9 mouse cellular contexts compared by ENCODE assay signal in the genomic region with DNA sequence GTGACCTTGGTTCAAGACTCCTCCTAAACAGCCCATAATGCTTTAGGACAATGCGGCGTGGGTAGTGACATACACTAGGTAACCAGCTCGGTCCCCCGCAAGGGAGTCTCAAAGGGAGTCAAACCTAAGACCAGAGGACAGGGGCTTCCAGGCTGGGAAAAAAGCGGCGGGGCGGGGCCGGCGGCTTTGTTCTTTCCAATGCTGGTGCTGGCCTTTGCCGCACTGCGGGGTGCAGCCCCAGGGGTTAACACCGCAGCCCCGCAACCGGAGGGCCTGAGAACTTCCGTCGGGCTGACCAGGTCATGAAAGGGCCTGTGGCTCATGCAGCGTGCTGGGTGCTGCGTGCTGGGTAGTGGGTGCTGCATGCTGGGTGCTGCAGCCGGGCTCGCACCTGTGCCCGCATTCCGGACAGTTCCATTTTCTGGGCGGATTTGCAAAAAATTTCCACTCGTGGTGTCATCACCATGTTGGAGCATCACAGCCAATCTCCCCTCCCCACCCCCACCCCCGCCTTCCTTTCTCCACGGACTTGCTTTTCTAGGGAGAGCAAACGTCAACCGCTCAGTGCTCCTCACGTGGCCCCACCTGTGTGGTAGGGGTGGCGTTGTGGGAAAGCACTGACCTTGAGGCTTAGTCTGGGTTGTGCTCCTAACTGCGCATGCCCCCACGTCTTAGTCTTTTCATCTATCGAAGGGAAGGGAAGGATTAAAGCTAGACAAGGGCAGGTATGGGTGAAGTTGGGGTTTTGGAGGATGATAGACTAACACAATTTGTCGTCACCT. TPM values are rescaled to one million over a fixed set of nuclear protein-coding genes. Genes with fewer than 3 reads are reported as not detected.
DNase-seq lines count a peak whose midpoint lies in the region; ATAC-seq and TF ChIP-seq lines count a peak whose summit lies in the region.
"Had no signal": no experiment of that assay in that cellular context is flagged by ENCODE, and none has a peak within 500 bp of the region (broad histone marks: within the 10 kb centered on the region; RNA-seq: fewer than 3 reads in every experiment).

No protein-coding gene starts in this region.

- WGBS in liver, embryonic 12.5 days (ENCODE audit: insufficient replicate concordance), result 52% methylated on average over 34 of the region's 34 CpGs
- WGBS in liver, postnatal 0 days (ENCODE audit: insufficient replicate concordance), result 63% methylated on average over 34 of the region's 34 CpGs
- WGBS in kidney, embryonic 14.5 days, result 31% methylated on average over 34 of the region's 34 CpGs
- WGBS in thymus, adult 2 months, result 92% methylated on average over 34 of the region's 34 CpGs

- no peak for TF ChIP-seq CTCF in liver, postnatal 0 days (IDR thresholded peaks at IDR 0.05; ENCODE audit: low read depth)
- TF ChIP-seq CTCF in thymus, adult 2 months (IDR thresholded peaks at IDR 0.05; ENCODE audit: borderline replicate concordance, control insufficient read depth, extremely low read depth, insufficient read depth, low read length, poor library complexity), result no peak

- peak overlapping the region; percentile 35 for H3K4me2 ChIP-seq in liver, embryonic 12.5 days
- H3K4me2 ChIP-seq in liver, postnatal 0 days (ENCODE audit: low read depth, low read length), result no peak overlapping the region; the same call in 1 of the 2 replicates
- H3K4me2 ChIP-seq in kidney, embryonic 14.5 days (replicated peaks; ENCODE audit: low read depth, low read length), result 0 out of 2 replicates have a peak overlapping the region, but pooled peaks have one; percentile 17

- no peak overlapping the region for H3K9ac ChIP-seq in liver, embryonic 12.5 days
- H3K9ac ChIP-seq in liver, postnatal 0 days (replicated peaks), result no peak overlapping the region
- H3K9ac ChIP-seq in kidney, embryonic 14.5 days (ENCODE audit: low read depth, low read length), result no peak overlapping the region

- no peak overlapping the region for H3K27ac ChIP-seq in liver, embryonic 12.5 days
- H3K27ac ChIP-seq in liver, postnatal 0 days (ENCODE audit: low read depth), result no peak overlapping the region
- H3K27ac ChIP-seq in kidney, embryonic 14.5 days (ENCODE audit: low read depth, low read length), result no peak overlapping the region
- no peak overlapping the region for H3K27ac ChIP-seq in thymus, adult 2 months (ENCODE audit: control insufficient read depth, insufficient read depth, low read length)
- H3K27ac ChIP-seq: kidney, postnatal 0 days had no signal

- no peaks in the 10 kb centered on the region for H3K36me3 ChIP-seq in liver, embryonic 12.5 days
- no peaks in the 10 kb centered on the region for H3K36me3 ChIP-seq in liver, postnatal 0 days (replicated peaks; ENCODE audit: insufficient read depth, low read length)
- no peaks in the 10 kb centered on the region for H3K36me3 ChIP-seq in kidney, embryonic 14.5 days (ENCODE audit: control insufficient read depth, insufficient read depth, low read length)
- H3K36me3 ChIP-seq in thymus, adult 2 months (ENCODE audit: control insufficient read depth, insufficient read depth, low read length), result no peaks in the 10 kb centered on the region

- H3K4me1 ChIP-seq in liver, embryonic 12.5 days, result peaks cover 27% of the 10 kb centered on the region
- H3K4me1 ChIP-seq in liver, postnatal 0 days (ENCODE audit: insufficient read depth), result peaks cover 9% of the 10 kb centered on the region; the same call in 1 of the 2 replicates
- H3K4me1 ChIP-seq in kidney, embryonic 14.5 days (ENCODE audit: control insufficient read depth, insufficient read depth, low read length), result peaks cover 11% of the 10 kb centered on the region; the same call in 1 of the 2 replicates
- H3K4me1 ChIP-seq in thymus, adult 2 months (replicated peaks; ENCODE audit: control insufficient read depth, insufficient read depth, low read length), result peaks cover 24% of the 10 kb centered on the region

- no peak overlapping the region for H3K4me3 ChIP-seq in liver, embryonic 12.5 days
- no peak overlapping the region for H3K4me3 ChIP-seq in liver, postnatal 0 days (ENCODE audit: low read depth, low read length)
- H3K4me3 ChIP-seq in kidney, embryonic 14.5 days (ENCODE audit: low read length), result peak overlapping the region; percentile 12; the same call in 1 of the 2 replicates
- no peak overlapping the region for H3K4me3 ChIP-seq in thymus, adult 2 months (ENCODE audit: control insufficient read depth, insufficient read depth, low read length)

- DNase-seq in liver, postnatal 0 days, result no peak
- peak; percentile 68 to 75 for DNase-seq in cerebellum, postnatal 25 days
- DNase-seq in thymus, adult 2 months, result peak; percentile 43
- no peak for DNase-seq in frontal cortex, postnatal 36 days (ENCODE audit: low spot score in 2 of 2)
- no peak for DNase-seq in ovary, postnatal 14 days (ENCODE audit: low spot score)

- no peaks in the 10 kb centered on the region for H3K9me3 ChIP-seq in liver, embryonic 12.5 days (replicated peaks)
- H3K9me3 ChIP-seq in liver, postnatal 0 days (ENCODE audit: low read length), result no peaks in the 10 kb centered on the region
- no peaks in the 10 kb centered on the region for H3K9me3 ChIP-seq in kidney, embryonic 14.5 days (ENCODE audit: control insufficient read depth, low read length)

- no peak for TF ChIP-seq POLR2A in thymus, adult 2 months (IDR thresholded peaks at IDR 0.05; ENCODE audit: control insufficient read depth, extremely low read depth, insufficient read depth, low read length, poor library complexity)

- no peak for TF ChIP-seq EP300 in liver, postnatal 0 days (IDR thresholded peaks at IDR 0.05; ENCODE audit: low read depth)

- ATAC-seq in liver, embryonic 12.5 days, result no peak
- no peak for ATAC-seq in liver, postnatal 0 days
- no peak for ATAC-seq in kidney, embryonic 14.5 days (ENCODE audit: low FRiP score, low TSS enrichment)
- no peak for ATAC-seq in CD4-positive, CD25-positive, alpha-beta regulatory T cell, adult 4 months

- H3K27me3 ChIP-seq in liver, embryonic 12.5 days (replicated peaks), result peaks cover 59% of the 10 kb centered on the region
- H3K27me3 ChIP-seq in liver, postnatal 0 days (ENCODE audit: insufficient read depth, low read length), result no peaks in the 10 kb centered on the region
- H3K27me3 ChIP-seq in kidney, embryonic 14.5 days (ENCODE audit: control insufficient read depth, insufficient read depth, low read length), result peaks cover 13% of the 10 kb centered on the region
- no peaks in the 10 kb centered on the region for H3K27me3 ChIP-seq in thymus, adult 2 months (ENCODE audit: control insufficient read depth, insufficient read depth, low read length)

RNA-seq across cellular contexts. Expression of a gene that starts 14.3 kb away (rescaled TPM):
- 558 and 570 TPM in 2 replicates for polyA plus RNA-seq in liver, embryonic 12.5 days (2016; fragmentation: Nextera tagmentation; extraction: Ambion mirVana)
- polyA plus RNA-seq in liver, postnatal 0 days (2015; fragmentation: Nextera tagmentation; extraction: Ambion mirVana), result 249 and 258 TPM in 2 replicates
- polyA plus RNA-seq in kidney, embryonic 14.5 days (2014; fragmentation: Nextera tagmentation; extraction: Ambion mirVana), result 1,829 and 1,880 TPM in 2 replicates
- polyA plus RNA-seq in thymus, adult 2 months (2012; rRNA removed), result 134 and 274 TPM in 2 replicates
- polyA plus RNA-seq in CD4-positive, CD25-positive, alpha-beta regulatory T cell, adult 4 months (2017; shearing (Covaris generic)), result 100 to 1,000 TPM in 1 of 2 experiments, 10 to 100 TPM in 1; 80.7 to 125 TPM

RNA-seq across cellular contexts. Expression of a gene that starts 42.7 kb away (rescaled TPM):
- 6.5 and 7.2 TPM in 2 replicates for polyA plus RNA-seq in liver, embryonic 12.5 days (2016; fragmentation: Nextera tagmentation; extraction: Ambion mirVana)
- 12.4 and 17.8 TPM in 2 replicates for polyA plus RNA-seq in liver, postnatal 0 days (2015; fragmentation: Nextera tagmentation; extraction: Ambion mirVana)
- polyA plus RNA-seq in kidney, embryonic 14.5 days (2014; fragmentation: Nextera tagmentation; extraction: Ambion mirVana), result 0.57 and 0.73 TPM in 2 replicates
- 47.6 and 52.0 TPM in 2 replicates for polyA plus RNA-seq in thymus, adult 2 months (2012; rRNA removed)
- 10 to 100 TPM; 21.3 to 56.0 TPM for polyA plus RNA-seq in CD4-positive, CD25-positive, alpha-beta regulatory T cell, adult 4 months (2017; shearing (Covaris generic))

RNA-seq across cellular contexts. Expression of a gene that starts 57.0 kb away (rescaled TPM):
- 26.9 and 27.6 TPM in 2 replicates for polyA plus RNA-seq in liver, embryonic 12.5 days (2016; fragmentation: Nextera tagmentation; extraction: Ambion mirVana)
- 6.9 and 7.1 TPM in 2 replicates for polyA plus RNA-seq in liver, postnatal 0 days (2015; fragmentation: Nextera tagmentation; extraction: Ambion mirVana)
- 5.9 and 20.7 TPM in 2 replicates for polyA plus RNA-seq in kidney, embryonic 14.5 days (2014; fragmentation: Nextera tagmentation; extraction: Ambion mirVana)
- 2.1 and 3.8 TPM in 2 replicates for polyA plus RNA-seq in thymus, adult 2 months (2012; rRNA removed)
- 1 to 10 TPM in 1 of 2 experiments, under 1 TPM in 1; 0.26 to 1.2 TPM for polyA plus RNA-seq in CD4-positive, CD25-positive, alpha-beta regulatory T cell, adult 4 months (2017; shearing (Covaris generic))

RNA-seq across cellular contexts. Expression of a gene that starts 57.7 kb away (rescaled TPM):
- 4.7 and 5.2 TPM in 2 replicates for polyA plus RNA-seq in liver, embryonic 12.5 days (2016; fragmentation: Nextera tagmentation; extraction: Ambion mirVana)
- 13.5 and 14.3 TPM in 2 replicates for polyA plus RNA-seq in liver, postnatal 0 days (2015; fragmentation: Nextera tagmentation; extraction: Ambion mirVana)
- polyA plus RNA-seq in kidney, embryonic 14.5 days (2014; fragmentation: Nextera tagmentation; extraction: Ambion mirVana), result 8.4 and 12.3 TPM in 2 replicates
- polyA plus RNA-seq in thymus, adult 2 months (2012; rRNA removed), result 12.2 and 12.3 TPM in 2 replicates
- polyA plus RNA-seq in CD4-positive, CD25-positive, alpha-beta regulatory T cell, adult 4 months (2017; shearing (Covaris generic)), result 1 to 10 TPM in 1 of 2 experiments, under 1 TPM in 1; 0.30 to 2.4 TPM

Comparison
In these comparisons a context has a peak if more than half of its experiments do, and no peak if none do; other contexts are left out.
1. DNase-seq: peak in cerebellum, postnatal 25 days (2 of 2) and thymus, adult 2 months (single experiment); none in liver, postnatal 0 days (single experiment), frontal cortex, postnatal 36 days (0 of 2) and ovary, postnatal 14 days (single experiment).